Mouse (Mus musculus): ENCODE data around the gene Ikbip.

DNA sequence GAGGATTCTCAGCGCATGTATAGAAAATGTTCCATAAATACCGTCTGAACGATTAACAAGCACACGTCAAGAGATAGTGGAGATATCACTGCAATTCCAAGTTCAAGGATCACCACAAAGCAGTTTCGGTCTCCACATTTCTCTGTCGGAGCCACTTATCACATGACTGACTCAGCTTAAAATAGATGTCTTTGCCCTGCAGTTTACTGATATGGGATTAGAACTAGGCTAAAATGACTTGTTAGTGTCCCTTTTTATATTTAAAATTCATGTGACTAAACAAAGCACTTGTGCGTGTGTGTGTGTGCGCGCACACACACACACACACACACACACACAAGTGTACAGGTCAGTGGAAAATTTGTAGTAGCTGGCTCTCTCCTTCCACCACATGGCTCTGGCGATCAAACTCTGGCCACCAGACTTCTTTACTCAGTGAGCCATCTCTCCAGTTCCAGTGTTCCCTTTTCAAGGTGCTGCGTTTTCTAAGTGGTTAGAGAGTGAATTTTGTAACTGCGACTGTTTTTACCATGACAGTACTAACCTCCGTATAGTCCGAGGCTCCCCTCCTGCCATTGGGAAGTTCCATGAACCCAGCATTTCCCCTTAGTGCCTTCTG is 56.5 kb downstream of the Ikbip start:
- TF ChIP-seq CTCF (IDR thresholded peaks at IDR 0.05; ENCODE audit: low read depth) (no peak), EP300 (IDR thresholded peaks at IDR 0.05; ENCODE audit: low read depth) (no peak)

All from heart, postnatal 0 days (tissue).